Mouse (Mus musculus) G1E (cell line): ENCODE measurements around the gene Gskip.

Source experiments
- CTCF ChIP-seq: IDR thresholded peaks from 2 replicates; pipeline ENCODE4 v1.5.1; 2012; ENCODE audit warnings: low read depth, low read length, inconsistent platforms, mixed read lengths
- POLR2AphosphoS5 ChIP-seq: IDR thresholded peaks from 2 replicates; pipeline ENCODE4 v1.6.1; 2012; ENCODE audit warnings: low read depth, low read length, inconsistent platforms; ENCODE audit not compliant: insufficient replicate concordance
- TAL1 ChIP-seq: conservative IDR thresholded peaks from 2 replicates; pipeline ENCODE4 v1.6.1; 2012; ENCODE audit warnings: low read depth, low read length, inconsistent platforms, mixed read lengths

- TF ChIP-seq CTCF: no peak
- TF ChIP-seq POLR2AphosphoS5: no peak
- no peak for TF ChIP-seq TAL1
Observed at GRCm38 (mm10) chr12:105676274-105676673, 8.4 kb upstream of the Gskip start.
